Mouse (Mus musculus): Measurements from ENCODE around the gene Rrn3. TPM values are rescaled to one million over a fixed set of nuclear protein-coding genes. Genes with fewer than 3 reads are reported as not detected.
"Not testable (repeated sequence)": the region's sequence is repeated elsewhere in the genome, so short reads cannot be mapped to it uniquely, and the experiment has no call there.

The Rrn3 gene
- polyA plus RNA-seq, 1 experiment from 2014 or later: 88.3 TPM

GRCm38 (mm10) chr16:13771603-13772002 lies 8.9 kb upstream of the Rrn3 start:
- not testable (repeated sequence) for H3K36me3 ChIP-seq (ENCODE audit: control insufficient read depth, insufficient read depth, low read length); H3K4me1 ChIP-seq (ENCODE audit: control insufficient read depth, insufficient read depth, low read length); H3K27me3 ChIP-seq (ENCODE audit: control insufficient read depth, insufficient read depth, low read depth, low read length); H3K9me3 ChIP-seq (replicated peaks; ENCODE audit: control insufficient read depth, low read length, poor library complexity, severe bottlenecking); H3K27ac ChIP-seq (ENCODE audit: low read length); H3K4me2 ChIP-seq (ENCODE audit: low read length); H3K9ac ChIP-seq (ENCODE audit: low read depth, low read length); ATAC-seq; H3K4me3 ChIP-seq (ENCODE audit: low read depth, low read length)
- 87% methylated on average over 4 of the region's 4 CpGs for WGBS

GRCm38 (mm10) chr16:13772051-13772450 lies 8.5 kb upstream of the Rrn3 start:
- not testable (repeated sequence) for H3K27me3 ChIP-seq (ENCODE audit: control insufficient read depth, insufficient read depth, low read depth, low read length); H3K9ac ChIP-seq (ENCODE audit: low read depth, low read length); H3K4me1 ChIP-seq (ENCODE audit: control insufficient read depth, insufficient read depth, low read length); H3K36me3 ChIP-seq (ENCODE audit: control insufficient read depth, insufficient read depth, low read length); H3K4me2 ChIP-seq (ENCODE audit: low read length); H3K4me3 ChIP-seq (ENCODE audit: low read depth, low read length); ATAC-seq; H3K27ac ChIP-seq (ENCODE audit: low read length); H3K9me3 ChIP-seq (replicated peaks; ENCODE audit: control insufficient read depth, low read length, poor library complexity, severe bottlenecking)
- 85% methylated on average over 5 of the region's 5 CpGs for WGBS

- H3K27me3 ChIP-seq (ENCODE audit: control insufficient read depth, insufficient read depth, low read depth, low read length); ATAC-seq; H3K4me3 ChIP-seq (ENCODE audit: low read depth, low read length); H3K4me2 ChIP-seq (ENCODE audit: low read length); H3K36me3 ChIP-seq (ENCODE audit: control insufficient read depth, insufficient read depth, low read length); H3K9ac ChIP-seq (ENCODE audit: low read depth, low read length); H3K9me3 ChIP-seq (replicated peaks; ENCODE audit: control insufficient read depth, low read length, poor library complexity, severe bottlenecking); H3K27ac ChIP-seq (ENCODE audit: low read length); H3K4me1 ChIP-seq (ENCODE audit: control insufficient read depth, insufficient read depth, low read length): not testable (repeated sequence)
- WGBS: 89% methylated on average over 2 of the region's 2 CpGs
Observed at GRCm38 (mm10) chr16:13774011-13774410, 6.5 kb upstream of the Rrn3 start.

- WGBS: 91% methylated on average over 3 of the region's 3 CpGs
- H3K4me1 ChIP-seq (ENCODE audit: control insufficient read depth, insufficient read depth, low read length); H3K27me3 ChIP-seq (ENCODE audit: control insufficient read depth, insufficient read depth, low read depth, low read length); H3K9me3 ChIP-seq (replicated peaks; ENCODE audit: control insufficient read depth, low read length, poor library complexity, severe bottlenecking); H3K36me3 ChIP-seq (ENCODE audit: control insufficient read depth, insufficient read depth, low read length); H3K4me3 ChIP-seq (ENCODE audit: low read depth, low read length); H3K9ac ChIP-seq (ENCODE audit: low read depth, low read length); H3K27ac ChIP-seq (ENCODE audit: low read length); ATAC-seq; H3K4me2 ChIP-seq (ENCODE audit: low read length): not testable (repeated sequence)
Observed at GRCm38 (mm10) chr16:13774651-13775050, 5.9 kb upstream of the Rrn3 start.

- Histone ChIP-seq H3K4me2 (ENCODE audit: low read length) (peak overlapping the region; percentile 68), H3K27ac (ENCODE audit: low read length) (no peak overlapping the region), H3K9me3 (replicated peaks; ENCODE audit: control insufficient read depth, low read length, poor library complexity, severe bottlenecking) (no peaks in the 10 kb centered on the region), H3K36me3 (ENCODE audit: control insufficient read depth, insufficient read depth, low read length) (peaks cover 12% of the 10 kb centered on the region), H3K4me3 (ENCODE audit: low read depth, low read length) (peak overlapping the region; percentile 94), H3K27me3 (ENCODE audit: control insufficient read depth, insufficient read depth, low read depth, low read length) (no peaks in the 10 kb centered on the region), H3K4me1 (ENCODE audit: control insufficient read depth, insufficient read depth, low read length) (peaks cover 18% of the 10 kb centered on the region), H3K9ac (ENCODE audit: low read depth, low read length) (peak overlapping the region; percentile 94)
- ATAC-seq: peak; percentile 43; the same call in 1 of the 2 replicates
- 36% methylated on average over 8 of the region's 8 CpGs for WGBS
Observed at GRCm38 (mm10) chr16:13781216-13781615, 708 bp downstream of the Rrn3 start.

GRCm38 (mm10) chr16:13785932-13786331 lies 5.4 kb downstream of the Rrn3 start:
- H3K9ac ChIP-seq (ENCODE audit: low read depth, low read length): no peak overlapping the region
- WGBS: 85% methylated on average over 3 of the region's 3 CpGs

GRCm38 (mm10) chr16:13793441-13793840 lies 12.9 kb downstream of the Rrn3 start:
- not testable (repeated sequence) for H3K4me1 ChIP-seq (ENCODE audit: control insufficient read depth, insufficient read depth, low read length); H3K27ac ChIP-seq (ENCODE audit: low read length); H3K9ac ChIP-seq (ENCODE audit: low read depth, low read length); H3K9me3 ChIP-seq (replicated peaks; ENCODE audit: control insufficient read depth, low read length, poor library complexity, severe bottlenecking); H3K27me3 ChIP-seq (ENCODE audit: control insufficient read depth, insufficient read depth, low read depth, low read length); H3K4me3 ChIP-seq (ENCODE audit: low read depth, low read length); H3K4me2 ChIP-seq (ENCODE audit: low read length); ATAC-seq
- WGBS: 92% methylated on average over 2 of the region's 2 CpGs
- H3K36me3 ChIP-seq (ENCODE audit: control insufficient read depth, insufficient read depth, low read length): peaks cover 58% of the 10 kb centered on the region

More at GRCm38 (mm10) chr16:13785932-13786331, 5.4 kb downstream of the Rrn3 start:
- Histone ChIP-seq H3K4me1 (ENCODE audit: control insufficient read depth, insufficient read depth, low read length) (peaks cover 10% of the 10 kb centered on the region), H3K4me3 (ENCODE audit: low read depth, low read length) (no peak overlapping the region), H3K9me3 (replicated peaks; ENCODE audit: control insufficient read depth, low read length, poor library complexity, severe bottlenecking) (no peaks in the 10 kb centered on the region), H3K36me3 (ENCODE audit: control insufficient read depth, insufficient read depth, low read length) (peaks cover 40% of the 10 kb centered on the region), H3K27me3 (ENCODE audit: control insufficient read depth, insufficient read depth, low read depth, low read length) (no peaks in the 10 kb centered on the region), H3K27ac (ENCODE audit: low read length) (no peak overlapping the region), H3K4me2 (ENCODE audit: low read length) (no peak overlapping the region)
- no peak for ATAC-seq

GRCm38 (mm10) chr16:13796746-13797175 lies 16.3 kb downstream of the Rrn3 start:
- H3K4me2 ChIP-seq (ENCODE audit: low read length): no peak overlapping the region
- H3K36me3 ChIP-seq (ENCODE audit: control insufficient read depth, insufficient read depth, low read length): peaks cover 62% of the 10 kb centered on the region
- no peak for ATAC-seq
- no peaks in the 10 kb centered on the region for H3K9me3 ChIP-seq (replicated peaks; ENCODE audit: control insufficient read depth, low read length, poor library complexity, severe bottlenecking)
- no peaks in the 10 kb centered on the region for H3K27me3 ChIP-seq (ENCODE audit: control insufficient read depth, insufficient read depth, low read depth, low read length)
- no peak overlapping the region for H3K9ac ChIP-seq (ENCODE audit: low read depth, low read length)
- WGBS: 92% methylated on average over 5 of the region's 5 CpGs
- H3K4me3 ChIP-seq (ENCODE audit: low read depth, low read length): no peak overlapping the region
- no peak overlapping the region for H3K27ac ChIP-seq (ENCODE audit: low read length)
- no peaks in the 10 kb centered on the region for H3K4me1 ChIP-seq (ENCODE audit: control insufficient read depth, insufficient read depth, low read length)

- no peak overlapping the region for H3K27ac ChIP-seq (ENCODE audit: low read length)
- no peaks in the 10 kb centered on the region for H3K9me3 ChIP-seq (replicated peaks; ENCODE audit: control insufficient read depth, low read length, poor library complexity, severe bottlenecking)
- no peaks in the 10 kb centered on the region for H3K27me3 ChIP-seq (ENCODE audit: control insufficient read depth, insufficient read depth, low read depth, low read length)
- H3K4me1 ChIP-seq (ENCODE audit: control insufficient read depth, insufficient read depth, low read length): no peaks in the 10 kb centered on the region
- no peak overlapping the region for H3K4me3 ChIP-seq (ENCODE audit: low read depth, low read length)
- peaks cover 45% of the 10 kb centered on the region for H3K36me3 ChIP-seq (ENCODE audit: control insufficient read depth, insufficient read depth, low read length)
- H3K9ac ChIP-seq (ENCODE audit: low read depth, low read length): no peak overlapping the region
- no peak overlapping the region for H3K4me2 ChIP-seq (ENCODE audit: low read length)
- 96% methylated on average over 4 of the region's 4 CpGs for WGBS
- ATAC-seq: no peak
Observed at GRCm38 (mm10) chr16:13801231-13801630, 20.7 kb downstream of the Rrn3 start.
